Mouse (Mus musculus) limb, embryonic 13.5 days (tissue): Measurements from ENCODE around the gene Phf24. TPM values are rescaled to one million over a fixed set of nuclear protein-coding genes. Genes with fewer than 3 reads are reported as not detected.
A peak's percentile ranks its signal among the peaks of the same experiment; 100 is the strongest.

ENCODE experiments used
- ATAC-seq: fragments of 200-750 bp; cut with Nextera tagmentation; 2 replicates; pipeline ENCODE4 v1.8.0; 2017; ENCODE audit warnings: low read depth, moderate number of reproducible peaks, moderate TSS enrichment; ENCODE audit not compliant: low FRiP score
- H3K27ac ChIP-seq: fragments of 300-500 bp; sonication (generic); 2 replicates; pipeline ENCODE4 v1.5.1; 2015; ENCODE audit warnings: inconsistent platforms, mild to moderate bottlenecking, moderate library complexity
- H3K27me3 ChIP-seq: fragments of 300-500 bp; sonication (generic); 2 replicates; pipeline ENCODE4 v1.6.1; 2015; ENCODE audit warnings: mild to moderate bottlenecking, inconsistent platforms
- H3K36me3 ChIP-seq: fragments of 300-500 bp; sonication (generic); 2 replicates; pipeline ENCODE4 v1.6.1; 2015; ENCODE audit warnings: inconsistent platforms, mild to moderate bottlenecking, moderate library complexity
- H3K4me1 ChIP-seq: fragments of 300-500 bp; sonication (generic); 2 replicates; pipeline ENCODE4 v1.6.1; 2015; ENCODE audit warnings: inconsistent platforms
- H3K4me2 ChIP-seq: fragments of 300-500 bp; sonication (generic); replicated peaks from 2 replicates; pipeline ENCODE4 v1.6.1; 2015; ENCODE audit warnings: inconsistent platforms, mild to moderate bottlenecking, moderate library complexity
- H3K4me3 ChIP-seq: fragments of 300-500 bp; sonication (generic); 2 replicates; pipeline ENCODE4 v1.5.1; 2015; ENCODE audit warnings: moderate library complexity, mild to moderate bottlenecking, inconsistent platforms
- H3K9ac ChIP-seq: fragments of 300-500 bp; sonication (generic); 2 replicates; pipeline ENCODE4 v1.6.1; 2015; ENCODE audit warnings: mild to moderate bottlenecking, inconsistent platforms
- H3K9me3 ChIP-seq: fragments of 300-500 bp; sonication (generic); 2 replicates; pipeline ENCODE4 v1.6.1; 2016; ENCODE audit warnings: inconsistent platforms
- WGBS: fragments of 180-500 bp; shearing (Covaris S2); methylation state at CpG from one replicate; pipeline ENCODE4 v1.1.7; 2015; 5-methylcytosine and 5-hydroxymethylcytosine counted together
- polyA plus RNA-seq: library from polyadenylated mRNA; unstranded; fragments of >200 nt; fragmentation: Nextera tagmentation; extraction: Ambion mirVana; gene quantifications from 2 replicates; pipeline ENCODE4 v1.2.1, GENCODE M21; 2015

Phf24 gene
- polyA plus RNA-seq, 1 experiment from 2014 or later, result 0.94 TPM

DNA sequence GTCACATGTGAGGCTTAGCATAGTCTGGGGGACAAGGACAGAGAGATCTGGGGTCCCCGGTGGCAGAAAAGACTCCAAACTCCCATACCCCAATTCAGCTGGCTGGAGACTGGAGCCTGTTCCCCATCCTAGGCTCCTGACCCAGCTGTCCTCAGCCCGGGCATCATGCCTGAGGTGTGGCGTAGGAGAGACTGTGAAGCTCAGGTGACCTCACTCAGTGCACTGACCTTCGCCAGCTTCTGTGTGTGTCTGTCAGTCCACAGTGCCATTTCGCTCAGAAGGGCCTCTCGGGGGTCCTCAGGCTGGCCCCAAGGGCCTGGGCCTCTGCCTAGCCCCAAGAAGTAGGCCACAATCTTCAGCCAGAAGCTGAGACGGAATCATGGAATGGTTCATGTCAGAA, 36.1 kb downstream of the Phf24 start:
- H3K4me1 ChIP-seq, result peaks cover 42% of the 10 kb centered on the region
- no peak overlapping the region for H3K4me2 ChIP-seq
- H3K9me3 ChIP-seq, result no peaks in the 10 kb centered on the region
- ATAC-seq, result no peak
- no peak overlapping the region for H3K4me3 ChIP-seq
- H3K9ac ChIP-seq, result no peak overlapping the region; the same call in 1 of the 2 replicates
- H3K27ac ChIP-seq, result no peak overlapping the region; the same call in 1 of the 2 replicates
- peaks cover 22% of the 10 kb centered on the region for H3K36me3 ChIP-seq
- H3K27me3 ChIP-seq, result peaks cover 10% of the 10 kb centered on the region
- 78% methylated on average over 7 of the region's 7 CpGs for WGBS

DNA sequence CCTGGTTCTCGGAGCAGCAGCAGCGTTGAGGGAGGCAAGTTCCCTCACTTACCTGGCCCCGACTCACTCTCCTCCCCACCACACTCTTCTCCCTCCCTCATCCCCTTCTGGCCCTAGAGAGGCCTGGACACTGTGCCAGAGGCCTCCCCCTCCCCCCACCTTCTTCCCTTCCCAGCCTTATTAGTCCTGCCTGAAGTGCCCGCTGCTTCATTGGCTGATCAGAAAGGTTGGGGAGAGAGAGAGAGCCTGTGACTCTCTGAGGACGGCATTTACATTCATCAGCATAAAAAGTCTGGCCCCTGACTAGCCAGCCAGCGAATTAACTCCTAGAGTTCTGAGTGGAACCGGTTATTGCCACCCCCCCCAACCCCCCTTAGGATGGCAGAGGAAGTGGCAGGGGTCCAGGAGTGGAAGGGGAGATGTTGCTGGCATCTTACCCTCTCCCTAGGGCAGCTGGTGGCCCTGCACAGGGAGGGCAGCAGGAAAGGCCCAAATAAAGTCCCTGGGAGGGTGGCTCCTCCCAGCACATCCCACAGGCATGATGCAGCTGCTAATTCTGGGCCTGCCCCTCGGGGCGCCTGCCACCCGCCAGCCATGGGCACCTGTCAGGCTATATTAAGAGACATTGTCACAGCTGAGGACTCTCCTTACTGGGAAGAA, 37.1 kb downstream of the Phf24 start:
- Histone ChIP-seq H3K9ac (0 out of 2 replicates have a peak overlapping the region, but pooled peaks have one; percentile 19), H3K4me2 (no peak overlapping the region), H3K27me3 (peaks cover 1% of the 10 kb centered on the region; the same call in 1 of the 2 replicates), H3K9me3 (no peaks in the 10 kb centered on the region), H3K36me3 (peaks cover 32% of the 10 kb centered on the region), H3K27ac (peak overlapping the region; percentile 8; the same call in 1 of the 2 replicates), H3K4me1 (peaks cover 42% of the 10 kb centered on the region), H3K4me3 (no peak overlapping the region)
- 22% methylated on average over 10 of the region's 10 CpGs for WGBS
- ATAC-seq, result no peak

DNA sequence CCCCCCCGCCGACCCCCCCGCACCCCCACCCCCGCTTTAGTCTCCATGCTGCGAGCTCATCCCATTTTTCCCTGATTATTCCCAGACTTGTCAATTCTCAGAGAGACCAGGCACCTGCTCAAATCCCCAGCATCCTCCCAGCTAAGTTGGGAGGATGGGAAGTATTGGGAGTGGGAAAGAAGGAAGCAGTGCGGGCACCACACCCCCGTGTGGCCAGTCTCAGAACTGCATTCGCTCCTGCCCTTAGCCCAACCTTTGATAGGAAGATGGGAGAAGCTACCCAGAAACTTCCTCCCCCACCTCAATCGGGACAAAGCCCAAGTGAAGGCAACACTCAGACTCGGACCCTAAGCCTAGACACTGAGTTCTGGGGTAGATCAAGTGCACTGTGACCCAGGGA, 37.8 kb downstream of the Phf24 start:
- no peak for ATAC-seq
- no peak overlapping the region for H3K4me3 ChIP-seq
- 8% methylated on average over 10 of the region's 10 CpGs for WGBS
- H3K36me3 ChIP-seq, result peaks cover 32% of the 10 kb centered on the region
- H3K9ac ChIP-seq, result no peak overlapping the region
- H3K9me3 ChIP-seq, result no peaks in the 10 kb centered on the region
- H3K4me1 ChIP-seq, result peaks cover 37% of the 10 kb centered on the region
- H3K27me3 ChIP-seq, result no peaks in the 10 kb centered on the region
- no peak overlapping the region for H3K27ac ChIP-seq
- H3K4me2 ChIP-seq, result no peak overlapping the region

DNA sequence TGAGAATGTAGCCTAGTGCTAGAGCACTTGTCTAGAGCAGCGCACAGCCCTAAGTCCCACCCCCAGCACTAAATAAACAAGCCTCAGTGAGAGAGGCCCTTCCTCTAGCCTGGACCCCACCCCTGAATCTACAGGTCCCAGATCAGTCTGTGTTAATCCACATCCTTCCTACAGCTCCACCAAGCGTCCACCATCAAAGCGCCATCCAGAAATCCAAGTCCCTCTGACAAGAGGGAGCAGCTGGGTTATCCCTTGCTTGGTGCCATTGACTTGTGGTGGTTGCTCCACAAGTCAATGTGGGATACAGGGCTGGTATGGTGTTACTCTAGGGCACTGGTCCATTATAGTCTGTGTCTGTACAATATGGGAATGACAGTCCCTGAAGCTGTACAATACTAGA, 38.7 kb downstream of the Phf24 start:
- 94% methylated on average over 3 of the region's 3 CpGs for WGBS
- no peaks in the 10 kb centered on the region for H3K27me3 ChIP-seq

DNA sequence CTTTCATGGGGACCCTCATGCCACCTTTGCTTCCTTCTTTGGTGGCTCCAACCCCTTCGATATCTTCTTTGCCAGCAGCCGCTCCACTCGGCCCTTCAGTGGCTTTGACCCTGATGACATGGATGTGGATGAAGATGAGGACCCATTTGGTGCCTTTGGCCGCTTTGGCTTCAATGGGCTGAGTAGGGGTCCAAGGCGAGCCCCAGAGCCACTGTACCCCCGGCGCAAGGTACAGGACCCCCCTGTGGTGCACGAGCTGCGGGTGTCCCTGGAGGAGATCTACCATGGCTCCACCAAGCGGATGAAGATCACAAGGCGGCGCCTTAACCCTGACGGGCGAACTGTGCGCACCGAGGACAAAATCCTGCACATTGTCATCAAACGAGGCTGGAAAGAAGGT, 40.1 kb downstream of the Phf24 start:
- no peak overlapping the region for H3K9ac ChIP-seq
- H3K4me1 ChIP-seq, result peaks cover 21% of the 10 kb centered on the region
- no peak overlapping the region for H3K4me3 ChIP-seq
- no peaks in the 10 kb centered on the region for H3K27me3 ChIP-seq
- no peak for ATAC-seq
- H3K36me3 ChIP-seq, result peaks cover 32% of the 10 kb centered on the region
- H3K9me3 ChIP-seq, result no peaks in the 10 kb centered on the region
- no peak overlapping the region for H3K27ac ChIP-seq
- no peak overlapping the region for H3K4me2 ChIP-seq
- 92% methylated on average over 17 of the region's 17 CpGs for WGBS

More for the DNA sequence above, 38.7 kb downstream of the Phf24 start:
- Histone ChIP-seq H3K27ac (no peak overlapping the region), H3K4me3 (no peak overlapping the region), H3K36me3 (peaks cover 32% of the 10 kb centered on the region), H3K4me1 (peaks cover 34% of the 10 kb centered on the region), H3K9me3 (no peaks in the 10 kb centered on the region), H3K9ac (no peak overlapping the region), H3K4me2 (no peak overlapping the region)
- no peak for ATAC-seq

DNA sequence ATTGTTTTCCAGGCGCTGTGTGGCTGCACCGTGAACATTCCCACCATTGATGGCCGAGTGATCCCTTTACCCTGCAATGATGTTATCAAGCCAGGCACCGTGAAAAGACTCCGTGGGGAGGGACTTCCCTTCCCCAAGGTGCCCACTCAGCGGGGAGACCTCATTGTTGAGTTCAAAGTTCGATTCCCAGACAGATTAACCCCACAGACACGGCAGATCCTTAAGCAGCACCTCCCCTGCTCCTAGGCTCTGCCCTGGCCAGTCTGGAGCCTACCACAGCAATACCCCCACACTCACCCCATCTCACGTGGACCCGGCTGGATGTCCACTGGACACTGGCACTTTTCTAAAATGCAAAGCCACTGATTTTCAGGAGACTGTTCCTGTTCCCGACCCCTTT, 40.8 kb downstream of the Phf24 start:
- 84% methylated on average over 11 of the region's 11 CpGs for WGBS
- H3K27ac ChIP-seq, result no peak overlapping the region
- no peak for ATAC-seq
- peaks cover 15% of the 10 kb centered on the region for H3K4me1 ChIP-seq
- H3K9me3 ChIP-seq, result no peaks in the 10 kb centered on the region
- no peak overlapping the region for H3K4me2 ChIP-seq
- H3K27me3 ChIP-seq, result no peaks in the 10 kb centered on the region
- no peak overlapping the region for H3K4me3 ChIP-seq
- H3K9ac ChIP-seq, result no peak overlapping the region
- H3K36me3 ChIP-seq, result peaks cover 32% of the 10 kb centered on the region

DNA sequence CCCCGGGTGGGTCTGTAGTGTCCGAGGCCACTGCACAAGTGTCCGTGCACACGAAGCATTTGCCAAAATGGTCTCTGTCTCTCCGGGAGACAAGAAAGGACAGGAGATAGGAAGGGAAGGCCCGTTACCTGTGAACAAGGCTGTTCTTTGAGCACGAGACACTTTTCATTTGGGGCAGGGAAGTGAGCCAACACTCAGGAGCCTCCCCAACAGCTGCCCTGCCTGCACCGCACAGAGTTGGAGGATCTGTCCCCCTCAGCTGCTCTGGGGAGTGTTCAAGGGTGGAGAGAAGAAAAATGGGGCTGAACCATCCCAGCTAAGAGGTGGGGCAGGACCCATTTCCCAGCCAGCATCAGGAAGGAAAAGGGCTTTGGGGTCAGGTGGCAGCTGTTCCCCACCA, 41.5 kb downstream of the Phf24 start:
- no peaks in the 10 kb centered on the region for H3K9me3 ChIP-seq
- no peak overlapping the region for H3K4me2 ChIP-seq
- 91% methylated on average over 8 of the region's 8 CpGs for WGBS

DNA sequence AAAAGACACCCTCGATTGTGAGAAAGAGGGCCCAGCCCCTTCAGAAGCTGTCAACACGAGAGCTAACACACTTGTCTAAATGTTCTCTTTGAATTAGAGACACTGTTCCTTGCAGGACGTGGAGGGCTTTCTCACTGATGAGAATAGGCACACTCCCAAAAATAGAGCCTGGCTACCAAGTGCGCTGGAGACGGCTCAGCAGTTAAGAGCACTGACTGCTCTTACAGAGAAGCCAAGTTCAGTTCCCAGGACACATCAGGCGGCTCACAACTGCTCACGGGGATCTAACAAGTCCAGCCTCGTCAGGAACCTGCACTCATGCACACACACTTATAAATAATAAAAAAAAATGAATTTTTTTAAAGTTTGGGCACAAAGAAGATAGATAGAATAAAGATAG, 42.5 kb downstream of the Phf24 start:
- no peaks in the 10 kb centered on the region for H3K9me3 ChIP-seq
- no peak overlapping the region for H3K4me2 ChIP-seq
- no peaks in the 10 kb centered on the region for H3K27me3 ChIP-seq
- peaks cover 25% of the 10 kb centered on the region for H3K36me3 ChIP-seq
- no peak overlapping the region for H3K9ac ChIP-seq
- no peak overlapping the region for H3K4me3 ChIP-seq
- no peak; the same call in 1 of the 2 replicates for ATAC-seq
- no peak overlapping the region for H3K27ac ChIP-seq
- peaks cover under 1% of the 10 kb centered on the region; the same call in 1 of the 2 replicates for H3K4me1 ChIP-seq
- 73% methylated on average over 8 of the region's 8 CpGs for WGBS

More for the DNA sequence above, 41.5 kb downstream of the Phf24 start:
- Histone ChIP-seq H3K36me3 (peaks cover 32% of the 10 kb centered on the region), H3K4me1 (peaks cover 10% of the 10 kb centered on the region), H3K4me3 (no peak overlapping the region), H3K27ac (no peak overlapping the region), H3K9ac (no peak overlapping the region), H3K27me3 (no peaks in the 10 kb centered on the region)
- ATAC-seq, result no peak

DNA sequence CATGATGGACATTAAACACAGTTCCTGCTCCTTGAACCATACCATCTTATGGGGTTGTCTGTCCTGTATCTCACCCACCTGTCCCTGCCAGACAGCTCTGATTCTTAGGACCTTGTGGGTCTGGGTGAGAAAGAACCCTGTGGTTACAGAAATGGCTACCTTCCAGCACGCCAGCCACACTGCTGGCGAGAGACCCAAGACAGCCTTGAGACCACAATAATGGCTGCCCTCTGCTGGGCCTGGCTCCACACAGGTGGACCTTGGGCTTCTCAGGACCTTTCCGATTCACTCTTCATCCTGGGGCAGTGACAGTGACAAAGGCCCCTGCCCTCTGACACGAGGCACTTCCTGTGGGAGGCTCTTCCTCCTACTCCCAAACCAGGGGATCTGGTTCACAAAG, 42.9 kb downstream of the Phf24 start:
- WGBS, result 65% methylated on average over 4 of the region's 4 CpGs
- peaks cover 25% of the 10 kb centered on the region for H3K36me3 ChIP-seq
- no peaks in the 10 kb centered on the region for H3K9me3 ChIP-seq
- H3K27me3 ChIP-seq, result no peaks in the 10 kb centered on the region
- no peak overlapping the region for H3K4me2 ChIP-seq
- H3K27ac ChIP-seq, result no peak overlapping the region
- H3K4me1 ChIP-seq, result no peaks in the 10 kb centered on the region
- no peak overlapping the region for H3K9ac ChIP-seq
- no peak; the same call in 1 of the 2 replicates for ATAC-seq
- H3K4me3 ChIP-seq, result no peak overlapping the region

DNA sequence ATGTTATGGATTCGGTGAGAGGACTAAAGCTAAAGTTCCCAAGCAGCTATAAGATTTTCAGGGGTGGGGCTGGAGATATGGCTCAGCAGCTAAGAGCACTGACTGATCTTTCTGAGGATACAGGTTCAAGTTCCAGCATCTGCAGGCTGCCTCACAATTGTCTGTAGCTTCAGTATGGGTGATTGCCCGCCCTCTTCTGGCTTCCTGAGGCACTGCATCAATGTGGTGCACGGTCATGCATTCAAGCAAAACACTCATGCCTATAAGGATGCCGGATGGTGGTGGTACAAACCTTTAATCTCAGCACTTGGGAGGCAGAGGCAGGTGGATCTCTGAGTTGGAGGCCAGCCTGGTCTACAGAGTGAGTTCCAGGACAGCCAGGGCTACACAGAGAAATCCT, 45.1 kb downstream of the Phf24 start:
- H3K4me1 ChIP-seq, result peaks cover 4% of the 10 kb centered on the region; the same call in 1 of the 2 replicates
- H3K9me3 ChIP-seq, result no peaks in the 10 kb centered on the region
- no peak overlapping the region for H3K4me2 ChIP-seq
- 28% methylated on average over 4 of the region's 4 CpGs for WGBS
- ATAC-seq, result no peak
- no peak overlapping the region for H3K4me3 ChIP-seq
- no peak overlapping the region for H3K27ac ChIP-seq
- no peak overlapping the region for H3K9ac ChIP-seq
- H3K36me3 ChIP-seq, result peaks cover 20% of the 10 kb centered on the region
- no peaks in the 10 kb centered on the region for H3K27me3 ChIP-seq

DNA sequence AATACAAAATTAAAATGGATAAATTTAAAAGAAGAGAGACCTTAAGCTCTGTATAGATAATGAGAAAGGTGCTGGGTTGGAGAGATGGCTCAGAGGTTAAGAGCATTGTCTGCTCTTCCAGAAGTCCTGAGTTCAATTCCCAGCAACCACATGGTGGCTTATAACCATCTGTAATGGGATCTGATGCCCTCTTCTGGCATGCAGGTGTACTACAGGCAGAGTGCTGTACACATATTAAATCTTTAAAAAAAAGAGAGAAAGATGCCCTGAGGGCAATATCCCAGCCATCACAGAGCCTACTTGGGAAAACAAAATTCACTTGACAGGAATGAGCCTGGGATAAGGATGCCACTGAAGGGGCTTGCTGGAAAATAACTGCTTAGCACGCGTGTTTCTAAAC, 47.0 kb downstream of the Phf24 start:
- Histone ChIP-seq H3K4me1 (peaks cover 4% of the 10 kb centered on the region; the same call in 1 of the 2 replicates), H3K9me3 (no peaks in the 10 kb centered on the region), H3K27ac (no peak overlapping the region), H3K9ac (no peak overlapping the region), H3K4me2 (no peak overlapping the region), H3K36me3 (peaks cover 1% of the 10 kb centered on the region; the same call in 1 of the 2 replicates), H3K4me3 (no peak overlapping the region), H3K27me3 (no peaks in the 10 kb centered on the region)
- 94% methylated on average over 2 of the region's 2 CpGs for WGBS
- ATAC-seq, result no peak

DNA sequence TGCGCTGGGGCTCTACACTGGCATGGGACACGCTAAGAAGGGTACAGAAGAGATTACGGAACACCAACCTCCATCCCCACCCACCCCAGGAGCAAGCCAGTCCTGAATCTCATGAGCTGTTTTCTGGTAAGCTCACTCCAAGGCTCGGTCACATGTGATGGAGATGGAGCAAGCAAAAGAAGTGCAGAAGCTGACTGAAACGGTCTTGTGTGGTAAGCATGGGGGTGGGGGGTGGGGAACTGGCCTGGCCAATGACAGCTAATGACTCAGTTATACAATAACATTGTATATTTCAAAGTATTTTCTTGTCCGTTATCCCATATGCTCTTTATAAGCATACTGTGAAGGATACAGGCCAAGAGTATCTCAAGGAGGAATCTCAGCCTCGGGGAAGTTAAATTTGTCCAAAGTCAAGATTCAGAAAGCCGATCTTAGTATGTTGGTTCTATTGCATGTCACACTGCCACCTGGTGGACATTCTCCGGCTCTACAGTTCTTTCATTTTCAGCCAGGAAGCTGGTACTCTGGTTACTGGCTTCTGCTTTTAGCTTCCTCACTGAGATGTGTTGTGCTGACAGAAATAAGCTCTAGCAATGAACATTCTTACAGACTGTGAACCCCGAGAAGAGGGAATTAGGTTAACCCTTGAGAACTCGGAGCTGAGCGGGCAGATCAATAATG, 48.7 kb downstream of the Phf24 start:
- no peak overlapping the region for H3K4me3 ChIP-seq
- ATAC-seq, result no peak
- H3K9ac ChIP-seq, result no peak overlapping the region
- H3K9me3 ChIP-seq, result no peaks in the 10 kb centered on the region
- peak overlapping the region; percentile 38 for H3K4me2 ChIP-seq
- no peak overlapping the region for H3K27ac ChIP-seq
- peaks cover 4% of the 10 kb centered on the region; the same call in 1 of the 2 replicates for H3K4me1 ChIP-seq
- H3K27me3 ChIP-seq, result no peaks in the 10 kb centered on the region
- 15% methylated on average over 12 of the region's 12 CpGs for WGBS
- H3K36me3 ChIP-seq, result no peaks in the 10 kb centered on the region
